Mouse (Mus musculus): ENCODE results near the gene Rab11fip5.
A peak's percentile ranks its signal among the peaks of the same experiment; 100 is the strongest.

The Rab11fip5 gene

GRCm38 (mm10) chr6:85373066-85373860 lies 1.2 kb downstream of the Rab11fip5 start:
- peak in 1 of 2 experiments; percentile 38 for DNase-seq

- DNase-seq: peak in 1 of 2 experiments; percentile 48
Measured at GRCm38 (mm10) chr6:85372496-85372895, 1.9 kb downstream of the Rab11fip5 start.

GRCm38 (mm10) chr6:85371859-85372405 lies 2.5 kb downstream of the Rab11fip5 start:
- DNase-seq: no peak

GRCm38 (mm10) chr6:85370666-85371430 lies 3.6 kb downstream of the Rab11fip5 start:
- no peak for DNase-seq

GRCm38 (mm10) chr6:85370041-85370440 lies 4.4 kb downstream of the Rab11fip5 start:
- DNase-seq: no peak

- DNase-seq: peak; percentile 80 to 84
Measured at GRCm38 (mm10) chr6:85369181-85369860, 5.1 kb downstream of the Rab11fip5 start.

- peak; percentile 57 to 69 for DNase-seq
Measured at GRCm38 (mm10) chr6:85368722-85369121, 5.7 kb downstream of the Rab11fip5 start.

GRCm38 (mm10) chr6:85368166-85368565 lies 6.3 kb downstream of the Rab11fip5 start:
- peak in 1 of 2 experiments; percentile 45 for DNase-seq

- peak in 1 of 2 experiments; percentile 41 for DNase-seq
Measured at GRCm38 (mm10) chr6:85366387-85366786, 8.0 kb downstream of the Rab11fip5 start.

GRCm38 (mm10) chr6:85364439-85364838 lies 10.0 kb downstream of the Rab11fip5 start:
- peak in 1 of 2 experiments; percentile 42 for DNase-seq

- peak in 1 of 2 experiments; percentile 62 for DNase-seq
Measured at GRCm38 (mm10) chr6:85363906-85364260, 10.6 kb downstream of the Rab11fip5 start.

GRCm38 (mm10) chr6:85363231-85363905 lies 11.1 kb downstream of the Rab11fip5 start:
- DNase-seq: no peak

- no peak for DNase-seq
Measured at GRCm38 (mm10) chr6:85362610-85363009, 11.8 kb downstream of the Rab11fip5 start.

GRCm38 (mm10) chr6:85360311-85360710 lies 14.1 kb downstream of the Rab11fip5 start:
- DNase-seq: peak; percentile 90 to 94

- peak in 1 of 2 experiments; percentile 61 for DNase-seq
Measured at GRCm38 (mm10) chr6:85358877-85359276, 15.6 kb downstream of the Rab11fip5 start.

GRCm38 (mm10) chr6:85356682-85357465 lies 17.6 kb downstream of the Rab11fip5 start:
- no peak for DNase-seq

- no peak for DNase-seq
Measured at GRCm38 (mm10) chr6:85355753-85356152, 18.7 kb downstream of the Rab11fip5 start.

- DNase-seq: no peak
Measured at GRCm38 (mm10) chr6:85354709-85355108, 19.7 kb downstream of the Rab11fip5 start.

- DNase-seq: peak in 1 of 2 experiments; percentile 43
Measured at GRCm38 (mm10) chr6:85353706-85354105, 20.7 kb downstream of the Rab11fip5 start.

- no peak for DNase-seq
Measured at GRCm38 (mm10) chr6:85350157-85350556, 24.3 kb downstream of the Rab11fip5 start.

- peak; percentile 61 to 69 for DNase-seq
Measured at GRCm38 (mm10) chr6:85349246-85349645, 25.2 kb downstream of the Rab11fip5 start.
